Mouse (Mus musculus) gastrocnemius, adult 18-20 months (tissue): ENCODE data around the gene Creld2. TPM values are rescaled to one million over a fixed set of nuclear protein-coding genes. Genes with fewer than 3 reads are reported as not detected.
A peak's percentile ranks its signal among the peaks of the same experiment; 100 is the strongest.

Experiments
- DNase-seq: peaks from one replicate; pipeline ENCODE4 v3.0.0; 2021; ENCODE audit warnings: low spot score
- total RNA-seq, 2 experiments: library from RNA; stranded (reverse); gene quantifications; 2 replicates each; pipeline ENCODE4 v1.2.3; 2021

The Creld2 gene
- total RNA-seq, 2 experiments from 2014 or later: 6.9 to 10.3 TPM

DNA sequence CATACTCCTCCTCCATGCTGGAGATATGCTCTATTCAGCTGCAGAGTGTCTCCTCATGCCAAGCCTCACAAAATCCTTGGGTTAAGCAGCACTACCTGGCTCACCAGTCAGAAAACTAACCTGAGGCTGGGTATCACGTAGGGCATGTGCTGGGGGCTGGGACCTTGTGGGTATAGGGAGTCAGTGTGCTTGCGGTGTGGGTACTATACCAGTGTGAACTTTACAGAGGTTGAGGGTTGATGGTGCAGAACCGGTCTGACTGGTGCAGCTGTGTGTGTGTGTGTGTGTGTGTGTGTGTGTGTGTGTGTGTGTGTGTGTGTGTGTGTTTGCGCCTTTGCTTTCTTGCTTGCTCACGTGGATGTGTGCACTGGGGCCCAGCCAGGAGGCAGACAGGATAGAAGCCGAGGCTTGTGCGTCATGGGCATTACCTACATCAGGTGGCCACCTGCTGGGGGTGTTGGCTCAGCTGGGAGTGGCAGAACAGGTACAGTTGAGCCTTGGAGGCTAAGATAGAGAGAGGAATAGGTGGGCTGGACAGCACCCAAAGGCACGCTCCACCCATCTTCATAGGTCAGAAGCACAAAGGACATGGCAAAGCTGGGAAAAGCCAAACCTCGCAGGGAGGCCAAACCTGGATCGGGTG is 32.2 kb downstream of the Creld2 start:
- no peak for DNase-seq

DNA sequence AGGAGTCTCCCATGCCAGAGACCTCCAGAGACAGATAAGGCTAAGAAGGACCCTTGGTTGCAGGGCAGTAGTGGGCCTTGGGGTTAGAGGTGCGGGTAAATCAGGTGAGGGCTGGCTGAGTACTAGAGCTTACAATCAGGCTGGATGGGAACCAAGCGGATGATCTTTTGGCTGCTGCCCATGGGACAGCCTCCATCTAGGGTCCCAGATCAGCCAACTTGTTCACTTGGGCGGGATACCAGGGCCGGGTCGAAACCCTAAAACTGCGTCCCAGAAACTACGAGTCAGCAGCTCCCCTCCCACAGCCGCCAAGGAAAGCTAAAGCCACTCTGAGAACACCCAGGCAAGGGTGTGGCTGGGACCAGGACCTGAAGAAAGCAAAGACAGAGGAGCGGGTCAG is 33.7 kb downstream of the Creld2 start:
- no peak for DNase-seq

DNA sequence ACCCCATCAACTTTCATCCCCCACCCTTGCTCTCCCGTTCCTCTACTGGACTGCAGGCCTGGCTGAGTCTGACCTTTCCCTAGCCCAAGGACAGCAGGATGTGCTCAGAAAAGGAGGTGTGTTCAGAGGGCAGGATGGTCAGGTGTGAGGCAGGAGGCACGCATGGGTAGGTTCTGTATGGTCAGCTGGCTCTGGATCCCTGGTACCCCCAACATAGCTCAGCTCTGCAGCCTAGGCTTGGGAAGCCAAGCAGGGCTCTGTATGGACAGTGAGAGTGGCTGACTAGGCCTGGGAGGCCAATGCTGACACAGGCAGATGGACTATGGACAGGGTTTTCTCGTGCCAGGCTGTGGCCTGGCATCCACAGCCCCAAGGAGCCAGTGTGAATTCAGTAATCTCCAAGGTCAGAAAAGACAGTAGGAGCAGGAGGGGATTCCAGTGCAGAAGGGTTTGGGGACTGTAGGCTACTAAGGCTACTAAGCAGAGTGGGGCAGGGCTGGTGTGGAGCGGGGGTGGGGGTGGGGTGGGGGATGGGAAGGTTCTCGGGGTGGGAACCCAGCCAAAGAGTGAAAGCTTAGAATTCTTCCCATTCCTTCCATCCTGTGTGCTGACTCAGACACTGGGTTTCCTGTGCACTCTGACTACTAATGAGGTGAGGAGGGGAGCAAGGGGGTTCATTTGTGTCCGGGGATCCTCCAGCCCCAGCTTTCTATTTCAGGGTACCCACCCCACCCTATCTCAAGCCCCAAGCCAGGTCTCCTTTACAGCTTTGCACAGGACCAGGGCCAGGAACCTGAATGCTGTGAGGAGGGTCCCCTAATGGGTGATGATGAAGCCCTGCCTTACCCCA is 34.9 kb downstream of the Creld2 start:
- DNase-seq: no peak

DNA sequence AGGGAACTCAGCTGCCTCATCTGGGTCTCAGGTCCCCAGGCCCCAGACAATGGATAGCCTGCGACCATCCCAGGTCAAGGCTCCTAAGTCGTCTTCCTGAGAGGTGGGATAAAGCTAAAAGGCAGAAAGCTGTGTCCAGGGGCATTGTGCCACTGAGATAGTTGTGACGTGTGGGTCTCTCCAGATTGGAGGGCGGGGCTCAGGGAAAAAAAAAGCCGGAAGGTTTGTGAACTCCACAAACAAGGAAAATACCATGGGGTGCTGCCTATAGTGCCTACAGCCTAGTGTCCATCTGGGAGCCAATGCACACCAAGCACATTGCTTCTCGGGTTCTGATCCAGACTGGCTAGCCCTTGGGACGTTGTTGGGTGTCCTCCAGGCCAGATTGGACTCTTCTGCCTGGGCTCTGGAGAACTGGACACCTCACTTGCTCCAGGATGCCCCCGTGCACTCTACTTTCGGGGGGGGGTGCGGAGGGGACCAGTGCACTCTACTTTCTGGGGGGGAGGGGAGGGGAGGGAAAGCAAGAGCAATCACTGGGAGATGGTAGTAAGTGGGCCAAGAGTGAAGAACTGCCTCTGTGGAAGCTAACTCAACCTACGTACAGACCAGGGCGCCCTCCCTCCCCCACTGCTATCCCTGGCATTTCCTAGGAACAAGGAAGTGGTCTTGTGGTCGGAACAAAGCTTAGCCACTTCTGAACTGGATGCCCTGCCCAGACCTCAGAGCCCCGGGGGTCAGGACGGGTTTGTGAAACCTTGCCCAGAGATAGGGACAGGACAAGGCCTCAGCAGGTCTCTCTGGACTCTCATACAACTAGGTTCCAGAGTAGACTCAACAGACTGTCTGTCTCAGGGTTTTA is 35.8 kb downstream of the Creld2 start:
- no peak for DNase-seq

DNA sequence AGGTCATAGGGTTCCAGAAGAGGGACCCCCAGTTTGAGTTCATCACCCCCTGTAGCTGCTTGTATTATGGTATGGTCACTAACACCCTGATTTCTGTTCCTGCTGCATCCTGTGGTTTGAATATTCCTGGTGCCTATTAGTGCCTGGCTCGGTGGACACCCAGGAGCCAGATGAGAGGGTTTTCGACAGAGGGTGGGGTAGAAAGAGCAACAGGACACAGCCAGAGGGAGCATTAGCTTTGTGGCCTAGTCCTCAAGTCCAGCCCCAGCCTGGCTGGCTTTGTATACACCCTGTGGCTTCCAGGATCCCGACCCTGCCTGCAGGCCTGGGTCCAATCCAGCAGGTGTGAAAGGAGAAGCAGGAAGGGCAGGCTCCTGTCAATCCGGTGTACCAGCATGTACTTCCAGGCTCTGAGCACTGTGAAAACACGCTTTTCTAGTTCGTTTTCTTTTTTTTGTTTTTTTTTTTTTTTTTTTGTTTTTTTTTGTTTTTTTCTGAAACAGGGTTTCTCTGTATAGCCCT is 36.5 kb downstream of the Creld2 start:
- no peak for DNase-seq

DNA sequence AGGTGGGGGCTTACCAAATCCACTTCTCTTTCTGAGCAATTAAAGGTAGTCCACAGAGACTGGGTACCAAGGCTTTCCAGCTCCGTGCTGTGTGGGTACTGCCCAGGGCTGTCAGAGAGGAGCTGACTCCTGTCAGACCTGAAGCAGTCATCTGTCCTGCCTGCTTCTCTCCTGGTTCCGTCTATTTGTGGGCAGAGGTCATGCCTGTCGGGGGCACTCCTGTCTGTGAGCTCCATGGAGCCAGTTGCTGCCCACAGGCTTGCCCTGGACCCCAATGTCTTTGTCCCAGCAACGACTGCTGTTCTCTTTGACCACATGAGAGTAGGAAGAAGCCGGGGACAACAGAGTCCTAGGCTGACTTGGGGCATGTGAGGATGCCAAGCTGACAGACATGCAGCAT is 37.2 kb downstream of the Creld2 start:
- DNase-seq: no peak

DNA sequence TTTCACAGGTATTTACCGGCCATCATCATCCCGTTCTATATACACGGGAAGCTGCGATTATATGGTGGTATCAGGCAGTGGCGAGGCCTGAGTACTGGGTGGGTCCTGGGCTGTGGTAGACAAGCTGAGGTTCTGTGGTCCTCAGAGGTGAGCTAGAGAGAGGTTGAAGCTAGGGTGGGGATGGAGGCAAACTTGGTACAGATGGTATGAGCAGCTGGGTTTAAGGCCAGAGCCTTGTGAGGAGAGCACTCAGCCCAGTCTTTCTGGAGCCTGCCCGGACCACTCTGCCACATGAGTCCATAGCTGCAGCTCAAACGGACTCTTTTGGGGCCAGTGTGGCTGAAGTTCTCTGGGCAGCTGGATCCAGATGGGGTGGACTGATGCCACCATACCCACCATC is 37.9 kb downstream of the Creld2 start:
- DNase-seq: no peak

DNA sequence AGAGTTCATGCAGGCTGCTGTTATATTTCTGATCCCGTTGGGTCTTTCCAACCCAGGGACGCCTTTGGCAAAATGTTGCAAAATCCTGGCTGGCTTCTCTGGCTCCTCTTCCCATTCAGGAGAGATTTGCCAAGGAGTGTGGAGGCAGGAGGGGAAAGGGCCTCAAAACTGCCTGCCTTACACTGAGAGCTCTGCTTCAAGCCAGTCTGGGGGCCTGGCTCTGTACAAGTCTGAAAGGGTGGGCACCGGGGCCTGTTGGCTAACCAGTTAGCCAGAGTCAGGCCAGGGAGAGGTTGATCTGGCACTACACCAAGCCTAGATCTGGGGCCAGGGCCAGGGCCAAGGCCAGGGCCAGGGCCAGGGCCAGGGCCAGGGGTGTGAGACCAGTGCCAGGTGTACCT is 38.7 kb downstream of the Creld2 start:
- DNase-seq: peak; percentile 82

DNA sequence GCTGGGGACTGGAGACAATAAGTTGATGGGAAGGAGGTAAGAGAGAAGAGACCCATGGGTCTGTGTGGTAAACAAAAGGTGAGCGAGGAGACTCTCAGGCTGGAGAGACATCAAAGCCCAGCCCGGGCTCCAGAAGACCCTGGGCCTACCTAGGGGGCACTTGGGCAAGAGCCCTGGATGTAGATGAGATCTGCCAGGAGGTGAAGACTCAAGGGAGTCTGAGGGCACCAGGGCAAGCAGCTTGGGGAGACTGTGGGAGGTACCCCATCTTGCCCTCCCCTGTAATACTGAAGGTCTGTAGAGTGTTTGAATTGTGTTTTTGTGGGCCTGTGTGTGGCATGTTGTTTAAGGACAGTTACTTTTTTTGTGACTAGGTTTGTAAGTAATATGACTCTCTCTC is 39.3 kb downstream of the Creld2 start:
- no peak for DNase-seq

DNA sequence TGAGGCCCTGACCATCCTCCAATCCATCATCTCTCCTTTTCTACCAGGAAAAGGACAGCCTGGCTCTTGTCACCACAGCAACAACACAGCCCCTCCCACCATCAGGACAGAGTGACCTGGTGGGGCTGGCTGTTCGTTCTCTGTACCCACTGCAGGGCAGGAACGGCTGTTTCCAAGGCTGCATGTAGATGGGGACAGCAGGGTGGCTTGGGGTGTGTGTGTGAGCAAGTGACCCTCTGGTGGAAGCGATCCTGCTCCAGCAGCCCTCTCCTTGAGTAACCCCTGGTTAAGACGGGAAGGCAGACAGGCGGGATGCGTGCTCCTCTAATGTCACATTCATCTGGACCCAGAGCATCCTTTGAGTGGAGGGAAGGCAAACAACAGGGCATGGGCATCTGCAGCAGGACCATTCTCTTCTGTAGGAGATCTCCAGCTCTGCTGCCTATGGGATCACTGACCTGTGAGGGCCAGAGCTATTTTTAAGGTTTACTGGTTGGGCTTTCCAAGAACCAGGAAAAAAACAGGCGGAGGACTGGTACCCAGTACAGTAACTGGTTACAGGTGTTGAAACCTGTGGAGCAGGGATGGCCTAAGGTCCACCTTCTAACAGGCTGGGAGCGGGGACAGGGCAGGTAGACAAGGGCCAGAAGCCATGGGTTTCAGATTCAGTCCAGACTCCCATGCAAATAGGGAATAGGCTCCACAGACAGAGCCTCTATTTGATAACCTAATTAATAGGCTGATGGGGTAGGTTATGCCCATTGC is 39.9 kb downstream of the Creld2 start:
- no peak for DNase-seq

DNA sequence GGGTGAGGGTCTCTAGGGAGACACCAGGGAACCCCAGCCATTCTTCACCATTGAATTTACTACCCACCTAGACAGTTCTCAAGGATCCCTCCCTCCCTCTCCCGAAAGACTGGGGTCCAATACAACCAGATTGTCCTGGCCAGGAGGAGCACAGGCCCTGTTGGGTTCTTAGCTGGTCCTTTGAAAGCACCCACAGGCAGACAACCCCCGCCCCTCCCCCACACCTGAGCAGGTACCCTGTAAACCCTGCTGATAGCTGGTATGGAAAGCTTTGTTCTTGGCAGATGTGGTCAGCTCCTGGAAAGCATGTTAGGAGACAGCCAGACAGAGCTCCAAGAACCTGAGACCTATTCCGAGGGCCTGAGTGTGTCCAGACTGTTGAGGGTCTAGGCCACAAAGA is 41.3 kb downstream of the Creld2 start:
- no peak for DNase-seq

DNA sequence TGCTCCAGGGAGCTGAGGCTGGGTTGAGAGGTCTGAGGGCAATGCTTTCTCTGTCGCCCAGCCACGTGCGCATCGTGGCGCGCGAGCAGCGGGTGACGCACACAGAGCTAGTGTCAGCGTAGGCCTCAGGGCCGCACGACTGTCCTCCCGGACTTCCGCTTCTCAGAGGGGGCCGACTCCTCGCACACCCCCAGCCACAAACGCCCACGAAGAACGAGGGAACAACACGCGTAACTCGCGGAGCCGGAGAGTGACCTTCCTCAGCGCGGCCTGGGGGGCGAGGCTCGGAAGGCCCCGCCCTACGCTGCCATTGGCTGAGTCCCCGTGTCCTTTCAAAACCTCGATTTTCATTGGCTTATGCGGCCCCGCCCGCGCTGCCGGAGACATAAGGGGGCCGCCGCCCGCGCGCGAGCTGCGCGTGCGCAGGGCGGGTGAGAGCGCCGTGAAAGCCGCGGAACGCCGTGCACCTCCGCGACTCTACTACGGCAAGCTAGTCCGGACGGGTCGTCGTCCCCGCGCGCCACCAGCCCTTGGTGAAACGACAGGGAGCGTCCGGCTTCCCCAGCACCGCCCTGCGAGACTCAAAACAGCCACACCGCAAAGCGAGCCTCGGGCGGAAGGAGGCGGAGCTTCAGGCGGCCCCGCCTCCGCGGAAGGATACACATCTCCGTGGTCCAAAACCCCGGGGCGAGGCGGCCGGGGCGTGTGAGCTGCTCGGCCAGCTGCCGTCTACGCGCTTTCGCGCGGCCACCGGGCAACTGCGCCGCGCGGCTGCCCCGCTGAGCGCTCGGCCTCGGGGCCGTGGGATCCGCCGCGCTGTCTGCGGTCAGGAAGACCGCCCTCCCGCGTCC is 42.6 kb downstream of the Creld2 start, which contains the start of gene Pim3:
Pim3 (plus strand) TSS at position 415 of the 851 bp plus-strand sequence.
- peak; percentile 96 for DNase-seq

DNA sequence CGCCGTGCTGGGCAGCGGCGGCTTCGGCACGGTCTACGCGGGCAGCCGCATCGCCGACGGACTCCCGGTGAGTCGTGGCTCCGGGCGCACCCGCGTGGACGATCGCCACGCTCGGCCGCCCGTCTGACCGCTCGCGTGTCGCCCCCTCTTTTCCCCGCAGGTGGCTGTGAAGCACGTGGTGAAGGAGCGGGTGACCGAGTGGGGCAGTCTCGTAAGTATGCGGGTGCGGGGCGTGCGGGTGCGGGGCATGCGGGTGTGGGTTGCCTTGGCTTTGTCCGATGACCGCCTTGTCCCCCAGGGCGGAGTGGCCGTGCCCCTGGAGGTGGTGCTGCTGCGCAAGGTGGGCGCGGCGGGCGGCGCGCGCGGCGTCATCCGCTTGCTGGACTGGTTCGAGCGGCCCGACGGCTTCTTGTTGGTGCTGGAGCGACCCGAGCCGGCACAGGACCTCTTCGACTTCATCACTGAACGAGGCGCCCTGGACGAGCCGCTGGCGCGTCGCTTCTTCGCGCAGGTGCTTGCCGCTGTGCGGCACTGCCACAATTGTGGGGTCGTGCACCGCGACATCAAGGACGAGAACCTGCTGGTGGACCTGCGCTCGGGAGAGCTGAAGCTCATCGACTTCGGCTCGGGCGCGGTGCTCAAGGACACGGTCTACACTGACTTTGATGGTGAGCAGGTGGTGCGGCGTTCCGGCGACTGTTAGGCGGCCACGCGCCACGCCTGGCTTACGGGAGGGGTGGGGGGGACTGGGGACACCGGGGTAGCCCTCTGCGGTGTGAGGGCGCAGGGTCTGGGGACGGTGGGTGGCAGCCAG is 43.6 kb downstream of the Creld2 start:
- peak; percentile 52 for DNase-seq

DNA sequence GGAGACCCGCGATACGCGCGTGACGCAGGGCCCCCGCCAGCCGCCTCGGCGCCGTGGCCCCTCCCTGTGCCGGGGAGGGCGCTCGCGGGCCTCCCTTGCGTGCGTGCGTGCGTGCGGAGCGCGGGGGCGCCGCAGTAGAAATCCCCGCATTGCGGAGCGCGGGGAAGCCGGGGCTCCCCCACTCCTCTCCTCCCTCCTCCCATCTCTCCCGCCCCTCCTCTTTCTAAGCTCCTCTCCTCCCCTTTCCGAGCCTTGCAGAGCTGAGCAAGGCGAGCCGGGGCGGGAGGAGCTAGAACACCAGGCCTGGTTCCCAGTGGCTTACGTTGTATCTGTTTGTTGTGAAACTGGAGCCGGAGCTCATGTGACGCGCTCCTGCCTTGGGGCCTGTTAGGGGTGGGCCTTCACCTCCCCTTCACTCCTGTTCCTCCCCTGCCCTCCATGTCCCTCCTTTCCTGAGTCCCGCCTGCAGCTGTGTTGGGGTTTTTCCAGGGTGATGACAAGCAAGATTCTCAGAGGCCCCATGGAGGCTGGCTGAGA is 44.3 kb downstream of the Creld2 start:
- peak; percentile 97 for DNase-seq

DNA sequence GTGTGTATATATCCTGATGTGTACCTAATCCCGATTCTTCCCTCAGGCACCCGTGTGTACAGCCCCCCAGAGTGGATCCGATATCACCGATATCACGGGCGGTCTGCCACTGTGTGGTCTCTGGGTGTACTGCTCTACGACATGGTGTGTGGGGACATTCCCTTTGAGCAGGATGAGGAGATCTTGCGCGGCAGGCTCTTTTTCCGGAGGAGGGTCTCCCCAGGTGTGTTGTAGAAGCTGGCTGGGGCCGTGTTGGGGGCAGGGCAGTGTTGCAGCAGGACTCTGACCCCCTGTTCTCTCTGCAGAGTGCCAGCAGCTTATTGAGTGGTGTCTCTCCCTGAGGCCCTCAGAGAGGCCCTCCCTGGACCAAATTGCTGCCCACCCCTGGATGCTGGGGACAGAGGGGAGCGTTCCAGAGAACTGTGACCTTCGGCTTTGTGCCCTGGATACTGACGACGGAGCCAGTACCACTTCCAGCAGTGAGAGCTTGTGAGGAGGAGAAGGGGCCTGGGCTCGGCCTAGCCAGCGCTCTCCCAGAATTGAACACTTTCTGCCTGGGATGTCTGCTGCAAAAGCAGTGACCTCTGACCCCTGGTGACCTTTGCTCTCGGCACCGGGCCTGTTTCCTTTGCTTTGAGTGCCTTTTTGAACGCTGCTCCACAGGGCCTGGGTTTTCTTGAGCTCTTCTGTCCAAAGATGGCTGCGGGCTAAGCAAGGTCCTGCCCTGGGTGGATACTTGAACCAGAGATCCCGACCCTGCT is 45.0 kb downstream of the Creld2 start:
- peak; percentile 44 for DNase-seq

DNA sequence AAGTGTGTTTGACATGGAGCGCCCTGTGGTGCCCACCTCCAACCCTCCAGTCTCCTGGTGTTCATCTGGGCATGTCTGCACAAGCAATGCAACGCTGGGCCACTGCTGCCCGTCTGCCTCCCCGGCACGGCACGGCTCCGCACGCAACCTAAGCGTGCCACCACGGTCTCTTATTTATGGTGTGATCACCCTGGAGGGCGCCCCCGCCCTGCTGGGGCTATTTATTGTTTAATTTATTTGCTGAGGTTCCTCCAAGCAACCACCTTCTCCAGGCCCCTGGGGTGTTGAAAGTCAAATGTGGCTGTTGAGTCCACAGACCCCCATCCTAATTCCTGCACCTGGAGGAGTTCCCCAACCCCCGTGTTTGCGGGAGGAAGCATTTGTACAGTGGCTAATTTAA is 45.6 kb downstream of the Creld2 start:
- no peak for DNase-seq

DNA sequence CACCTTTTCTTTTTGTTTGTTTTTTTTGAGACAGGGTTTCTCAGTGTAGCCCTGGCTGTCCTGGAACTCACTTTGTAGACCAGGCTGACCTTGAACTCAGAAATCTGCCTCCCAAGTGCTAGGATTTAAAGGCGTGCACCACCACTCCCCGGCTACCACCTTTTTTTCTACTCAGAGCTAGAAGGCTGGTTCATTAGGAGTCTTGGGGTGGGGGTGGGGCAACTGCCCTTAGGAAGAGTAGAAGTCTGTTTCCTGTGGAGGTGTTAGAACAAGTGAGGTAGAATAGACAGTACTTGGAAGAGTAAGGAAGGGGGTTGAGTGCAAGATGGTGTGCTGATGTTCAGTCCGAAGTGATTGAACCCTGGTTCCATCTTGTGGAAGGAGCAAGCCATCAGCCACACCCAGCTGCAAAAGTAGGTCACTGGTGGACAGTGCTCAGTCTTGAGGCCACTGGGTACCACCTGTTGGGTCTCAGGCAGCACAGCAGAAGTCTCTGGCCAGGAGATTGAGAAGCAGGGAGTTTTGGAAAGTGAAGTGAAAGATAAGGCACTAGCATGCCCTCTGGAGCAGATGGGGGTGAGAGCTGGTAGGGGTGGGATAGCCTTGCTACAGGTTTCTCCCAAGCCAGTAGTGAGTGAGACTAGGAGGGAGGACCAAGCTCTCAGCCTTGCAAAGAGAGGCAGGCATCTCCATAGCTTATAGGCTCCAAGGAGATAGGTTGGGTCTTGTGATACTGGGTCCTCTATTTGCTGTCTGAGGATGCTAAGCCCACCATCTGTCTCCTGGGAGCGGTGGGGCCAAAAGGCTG is 46.6 kb downstream of the Creld2 start:
- DNase-seq: no peak
